Mouse (Mus musculus) liver, embryonic 12.5 days (tissue): Measurements from ENCODE around the gene Olfr1259. TPM values are rescaled to one million over a fixed set of nuclear protein-coding genes. Genes with fewer than 3 reads are reported as not detected.
"Not testable (repeated sequence)": the region's sequence is repeated elsewhere in the genome, so short reads cannot be mapped to it uniquely, and the experiment has no call there.

ENCODE experiments used
- ATAC-seq: fragments of 200-750 bp; cut with Nextera tagmentation; 2 replicates; pipeline ENCODE4 v1.8.0; 2017; ENCODE audit warnings: moderate number of reproducible peaks, mild to moderate bottlenecking, moderate library complexity
- H3K27ac ChIP-seq: fragments of 300-500 bp; sonication (generic); 2 replicates; pipeline ENCODE4 v1.5.1; 2016; ENCODE audit warnings: mild to moderate bottlenecking
- H3K27me3 ChIP-seq: fragments of 300-500 bp; sonication (generic); replicated peaks from 2 replicates; pipeline ENCODE4 v1.6.1; 2016; ENCODE audit warnings: mild to moderate bottlenecking, moderate library complexity
- H3K36me3 ChIP-seq: fragments of 300-500 bp; sonication (generic); 2 replicates; pipeline ENCODE4 v1.6.1; 2016; ENCODE audit warnings: mild to moderate bottlenecking, moderate library complexity
- H3K4me1 ChIP-seq: fragments of 300-500 bp; sonication (generic); 2 replicates; pipeline ENCODE4 v1.6.1; 2016
- H3K4me2 ChIP-seq: fragments of 300-500 bp; sonication (generic); 2 replicates; pipeline ENCODE4 v1.6.1; 2016; ENCODE audit warnings: mild to moderate bottlenecking, moderate library complexity
- H3K4me3 ChIP-seq: fragments of 300-500 bp; sonication (generic); 2 replicates; pipeline ENCODE4 v1.5.1; 2016; ENCODE audit warnings: mild to moderate bottlenecking, moderate library complexity
- H3K9ac ChIP-seq: fragments of 300-500 bp; sonication (generic); 2 replicates; pipeline ENCODE4 v1.6.1; 2016; ENCODE audit warnings: mild to moderate bottlenecking, moderate library complexity
- H3K9me3 ChIP-seq: fragments of 300-500 bp; sonication (generic); replicated peaks from 2 replicates; pipeline ENCODE4 v1.6.1; 2016; ENCODE audit warnings: mild to moderate bottlenecking, moderate library complexity
- WGBS: fragments of 180-500 bp; shearing (Covaris S2); methylation state at CpG from one replicate; pipeline ENCODE4 v1.1.7; 2016; ENCODE audit not compliant: insufficient replicate concordance; 5-methylcytosine and 5-hydroxymethylcytosine counted together
- polyA plus RNA-seq: library from polyadenylated mRNA; unstranded; fragments of >200 nt; fragmentation: Nextera tagmentation; extraction: Ambion mirVana; gene quantifications from 2 replicates; pipeline ENCODE4 v1.2.1, GENCODE M21; 2016

Olfr1259 gene
- polyA plus RNA-seq, result not detected in 2 replicates

DNA sequence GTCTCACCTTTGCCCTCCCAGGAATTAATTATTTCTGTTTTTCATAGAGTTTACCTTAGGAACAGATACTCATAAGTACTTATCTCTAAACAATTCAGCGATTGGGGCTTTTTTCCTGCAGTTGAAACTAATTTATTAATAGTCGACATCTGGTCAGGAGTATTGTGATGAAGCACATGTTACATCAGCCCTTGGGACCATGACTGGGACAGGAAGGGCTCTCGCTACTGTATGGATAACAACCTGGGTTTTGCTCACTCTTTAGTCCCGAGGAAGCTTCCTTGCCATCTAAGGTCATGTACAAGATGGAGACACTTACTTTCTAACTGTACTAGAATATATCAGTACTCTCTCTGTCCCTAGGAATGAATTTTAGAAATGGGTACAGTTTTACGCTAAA is at the start of gene Olfr1259:
Olfr1259 (minus strand) TSS at position 101 of the 400 bp plus-strand sequence.
- WGBS, result 61% methylated on average over 5 of the region's 5 CpGs
- no peak within 1 kb of the TSS for H3K9ac ChIP-seq

DNA sequence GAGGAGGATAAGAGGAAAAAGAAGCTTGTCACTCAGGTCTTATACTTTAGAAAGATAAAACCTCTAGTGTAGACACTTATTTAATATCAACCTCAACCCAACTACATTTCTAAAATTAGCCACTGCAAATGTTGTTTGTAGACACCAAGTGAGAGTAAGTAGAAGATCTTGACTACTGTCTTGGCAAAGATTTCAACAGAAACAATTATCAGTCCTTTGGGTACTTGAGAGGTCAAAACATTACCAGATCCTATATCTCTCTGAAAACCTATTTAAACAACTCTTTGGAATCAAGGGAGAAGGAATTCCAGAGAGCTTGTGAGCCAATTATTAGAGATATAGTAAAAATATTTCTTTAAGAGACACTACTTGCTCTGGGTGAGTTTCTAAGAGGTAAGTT is 42.5 kb upstream of the Olfr1259 start, which contains the start of gene Olfr1261:
Olfr1261 (plus strand) TSS at position 301 of the 400 bp plus-strand sequence.
- Histone ChIP-seq H3K4me1 (no peaks in the 10 kb centered on the region), H3K9ac (no peak within 1 kb of the TSS), H3K9me3 (no peaks in the 10 kb centered on the region), H3K4me3 (no peak within 1 kb of the TSS), H3K27me3 (no peaks in the 10 kb centered on the region), H3K4me2 (no peak within 1 kb of the TSS), H3K36me3 (no peaks in the 10 kb centered on the region), H3K27ac (no peak within 1 kb of the TSS)
- no peak for ATAC-seq

More for the DNA sequence above, at the start of gene Olfr1259:
- Histone ChIP-seq H3K27me3 (no peaks in the 10 kb centered on the region), H3K36me3 (no peaks in the 10 kb centered on the region), H3K4me1 (no peaks in the 10 kb centered on the region), H3K9me3 (no peaks in the 10 kb centered on the region), H3K4me3 (no peak within 1 kb of the TSS), H3K27ac (no peak within 1 kb of the TSS), H3K4me2 (no peak within 1 kb of the TSS)
- no peak for ATAC-seq

DNA sequence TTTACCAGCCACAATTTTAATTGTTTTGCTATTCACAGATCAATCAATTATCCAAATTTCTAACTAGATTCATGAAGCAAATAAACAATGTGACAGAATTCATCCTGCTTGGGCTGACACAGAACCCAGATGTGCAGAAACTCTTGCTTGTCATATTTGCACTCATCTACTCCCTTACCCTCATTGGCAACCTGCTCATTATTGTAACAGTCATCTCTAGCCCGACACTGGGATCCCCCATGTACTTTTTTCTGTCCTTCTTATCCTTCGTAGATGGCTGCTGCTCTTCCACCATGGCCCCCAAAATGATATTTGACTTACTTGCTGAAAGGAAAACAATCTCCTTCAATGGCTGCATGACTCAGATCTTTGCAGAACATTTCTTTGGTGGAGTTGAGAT is 29.2 kb upstream of the Olfr1259 start:
- Histone ChIP-seq H3K9ac (no peak overlapping the region), H3K27me3 (no peaks in the 10 kb centered on the region), H3K27ac (no peak overlapping the region), H3K4me2 (no peak overlapping the region), H3K36me3 (no peaks in the 10 kb centered on the region), H3K9me3 (no peaks in the 10 kb centered on the region), H3K4me1 (no peaks in the 10 kb centered on the region), H3K4me3 (no peak overlapping the region)
- 61% methylated on average over 2 of the region's 2 CpGs for WGBS
- no peak for ATAC-seq

DNA sequence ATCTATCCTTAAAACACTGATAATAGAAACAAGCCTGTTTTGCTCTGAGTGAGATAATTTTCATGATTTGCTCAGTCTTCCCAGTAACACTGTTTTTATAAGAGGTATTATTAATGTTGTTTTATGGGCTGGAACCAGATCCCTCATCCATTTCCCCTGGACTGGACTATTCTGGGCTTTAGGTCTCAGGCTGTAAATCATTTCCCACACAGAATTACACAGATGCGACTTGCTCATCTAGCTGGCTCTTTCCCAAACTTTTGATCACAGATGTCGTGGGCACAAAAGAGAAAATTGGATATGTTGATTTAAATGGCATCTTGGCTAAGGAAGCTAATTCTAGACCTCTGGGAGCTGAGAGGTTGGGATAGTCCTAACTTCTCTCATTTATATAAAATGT is 25.7 kb upstream of the Olfr1259 start, which contains the start of gene Olfr1260:
Olfr1260 (plus strand) TSS at position 157 of the 400 bp plus-strand sequence.
- Histone ChIP-seq H3K4me3 (no peak within 1 kb of the TSS), H3K9ac (no peak within 1 kb of the TSS), H3K27me3 (no peaks in the 10 kb centered on the region), H3K4me1 (no peaks in the 10 kb centered on the region), H3K9me3 (no peaks in the 10 kb centered on the region), H3K27ac (no peak within 1 kb of the TSS), H3K4me2 (no peak within 1 kb of the TSS), H3K36me3 (no peaks in the 10 kb centered on the region)
- 51% methylated on average over 2 of the region's 2 CpGs for WGBS
- no peak for ATAC-seq

DNA sequence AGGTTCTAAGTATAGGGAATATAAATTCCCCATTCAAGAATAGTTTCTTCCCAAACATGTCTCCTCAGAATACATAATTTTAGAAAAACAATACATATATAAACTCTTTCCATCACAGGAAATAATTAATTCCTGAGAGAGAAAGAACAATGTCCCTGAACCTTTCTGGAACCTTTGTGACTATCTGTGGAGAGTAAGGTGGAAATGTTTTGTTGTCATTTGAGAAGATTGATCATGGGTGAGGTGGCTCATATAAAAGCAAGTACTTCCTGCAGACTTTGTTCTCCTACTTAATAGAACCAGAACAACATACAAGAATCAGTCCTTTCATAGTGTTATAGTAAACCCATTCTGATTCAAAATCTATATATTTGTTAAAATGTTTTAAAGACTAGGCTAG is 21.5 kb downstream of the Olfr1259 start, which contains the start of gene Olfr1258:
Olfr1258 (plus strand) TSS at position 301 of the 400 bp plus-strand sequence.
- H3K4me3 ChIP-seq, result no peak within 1 kb of the TSS
- no peaks in the 10 kb centered on the region for H3K27me3 ChIP-seq
- no peak within 1 kb of the TSS for H3K4me2 ChIP-seq
- H3K9me3 ChIP-seq, result no peaks in the 10 kb centered on the region
- no peak within 1 kb of the TSS for H3K9ac ChIP-seq
- no peak within 1 kb of the TSS for H3K27ac ChIP-seq
- no peak for ATAC-seq
- no peaks in the 10 kb centered on the region for H3K36me3 ChIP-seq
- H3K4me1 ChIP-seq, result no peaks in the 10 kb centered on the region

DNA sequence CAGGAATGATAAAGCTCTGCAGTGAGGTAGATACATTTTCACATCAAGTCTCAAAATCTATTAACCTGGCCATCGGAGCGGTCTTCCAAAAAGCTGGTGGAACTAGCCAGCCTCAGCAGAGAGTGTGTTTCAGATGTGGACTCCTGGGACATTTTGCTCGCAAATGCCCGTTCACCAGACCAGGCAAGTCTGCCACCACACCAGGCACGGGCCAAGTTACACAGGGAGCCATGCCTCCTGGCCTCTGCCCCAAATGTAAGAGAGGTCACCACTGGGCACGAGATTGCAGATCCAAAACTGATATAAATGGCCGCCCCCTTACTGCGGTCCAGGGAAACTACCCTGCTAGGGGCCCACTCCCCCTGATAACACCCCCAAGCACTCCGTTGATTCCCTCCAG is 35.8 kb downstream of the Olfr1259 start:
- 74% methylated on average over 9 of the region's 9 CpGs for WGBS

More for the DNA sequence above, 35.8 kb downstream of the Olfr1259 start:
- H3K9me3 ChIP-seq, ATAC-seq, H3K36me3 ChIP-seq, H3K4me3 ChIP-seq, H3K9ac ChIP-seq, H3K4me2 ChIP-seq, H3K4me1 ChIP-seq, H3K27me3 ChIP-seq, H3K27ac ChIP-seq: not testable (repeated sequence)

Other genes with a start within 250 kb of the Olfr1259 start
- not detected in 2 replicates for gene Olfr1252, start 223.7 kb downstream of the Olfr1259 start, polyA plus RNA-seq
- not detected in 2 replicates for gene Olfr1253, start 191.6 kb downstream of the Olfr1259 start, polyA plus RNA-seq
- not detected in 2 replicates for gene Olfr1254, start 155.0 kb downstream of the Olfr1259 start, polyA plus RNA-seq
- not detected in 2 replicates for gene Olfr1255, start 136.6 kb downstream of the Olfr1259 start, polyA plus RNA-seq
- not detected in 2 replicates for gene Olfr1256, start 107.1 kb downstream of the Olfr1259 start, polyA plus RNA-seq
- gene Olfr48, start 100.5 kb downstream of the Olfr1259 start, polyA plus RNA-seq, result not detected in 2 replicates
- gene Olfr1257, start 70.2 kb downstream of the Olfr1259 start, polyA plus RNA-seq, result not detected in 2 replicates
- gene Olfr1258, start 21.4 kb downstream of the Olfr1259 start, polyA plus RNA-seq, result not detected in 2 replicates
- not detected in 2 replicates for gene Olfr1260, start 25.7 kb upstream of the Olfr1259 start, polyA plus RNA-seq
- gene Olfr1261, start 42.6 kb upstream of the Olfr1259 start, polyA plus RNA-seq, result not detected in 2 replicates
- gene Olfr1262, start 51.5 kb upstream of the Olfr1259 start, polyA plus RNA-seq, result not detected in 2 replicates
- gene Olfr1263, start 63.5 kb upstream of the Olfr1259 start, polyA plus RNA-seq, result not detected in 2 replicates
- not detected in 2 replicates for gene Olfr1264, start 76.9 kb upstream of the Olfr1259 start, polyA plus RNA-seq
- gene Olfr1265, start 86.7 kb upstream of the Olfr1259 start, polyA plus RNA-seq, result not detected in 2 replicates
- gene Olfr140, start 114.9 kb upstream of the Olfr1259 start, polyA plus RNA-seq, result not detected in 2 replicates
- not detected in 2 replicates for gene Olfr1269, start 172.7 kb upstream of the Olfr1259 start, polyA plus RNA-seq
- not detected in 2 replicates for gene Olfr32, start 193.6 kb upstream of the Olfr1259 start, polyA plus RNA-seq
- gene Olfr1270, start 204.4 kb upstream of the Olfr1259 start, polyA plus RNA-seq, result not detected in 2 replicates